Mouse (Mus musculus): ENCODE measurements around the gene Grik4.
A peak's percentile ranks its signal among the peaks of the same experiment; 100 is the strongest.

The Grik4 gene

GRCm38 (mm10) chr9:42858998-42859690 is 85.1 kb downstream of the Grik4 start:
- DNase-seq, result no peak

- DNase-seq, result no peak
Observed at GRCm38 (mm10) chr9:42858576-42858975, 85.7 kb downstream of the Grik4 start.

GRCm38 (mm10) chr9:42857756-42858155 is 86.5 kb downstream of the Grik4 start:
- no peak for DNase-seq

- DNase-seq, result no peak
Observed at GRCm38 (mm10) chr9:42853077-42853476, 91.2 kb downstream of the Grik4 start.

- no peak for DNase-seq
Observed at GRCm38 (mm10) chr9:42850063-42850462, 94.2 kb downstream of the Grik4 start.

- no peak for DNase-seq
Observed at GRCm38 (mm10) chr9:42848061-42848460, 96.2 kb downstream of the Grik4 start.

- no peak for DNase-seq
Observed at GRCm38 (mm10) chr9:42846676-42847425, 97.4 kb downstream of the Grik4 start.

GRCm38 (mm10) chr9:42846139-42846538 is 98.2 kb downstream of the Grik4 start:
- no peak for DNase-seq

GRCm38 (mm10) chr9:42844301-42844700 is 100.0 kb downstream of the Grik4 start:
- DNase-seq, result no peak

- DNase-seq, result peak; percentile 64
Observed at GRCm38 (mm10) chr9:42838299-42838698, 106.0 kb downstream of the Grik4 start.

GRCm38 (mm10) chr9:42837498-42837897 is 106.8 kb downstream of the Grik4 start:
- no peak for DNase-seq

GRCm38 (mm10) chr9:42831558-42831957 is 112.7 kb downstream of the Grik4 start:
- DNase-seq, result no peak

- DNase-seq, result no peak
Observed at GRCm38 (mm10) chr9:42819247-42819646, 125.0 kb downstream of the Grik4 start.

- DNase-seq, result no peak
Observed at GRCm38 (mm10) chr9:42816815-42817214, 127.5 kb downstream of the Grik4 start.

- DNase-seq, result no peak
Observed at GRCm38 (mm10) chr9:42809146-42809545, 135.1 kb downstream of the Grik4 start.

GRCm38 (mm10) chr9:42808394-42808793 is 135.9 kb downstream of the Grik4 start:
- DNase-seq, result peak; percentile 25

GRCm38 (mm10) chr9:42803061-42803491 is 141.2 kb downstream of the Grik4 start:
- DNase-seq, result no peak

GRCm38 (mm10) chr9:42801929-42802328 is 142.4 kb downstream of the Grik4 start:
- DNase-seq, result no peak

- no peak for DNase-seq
Observed at GRCm38 (mm10) chr9:42800138-42800537, 144.2 kb downstream of the Grik4 start.

- DNase-seq, result no peak
Observed at GRCm38 (mm10) chr9:42799694-42800093, 144.6 kb downstream of the Grik4 start.

- DNase-seq, result no peak
Observed at GRCm38 (mm10) chr9:42799242-42799641, 145.1 kb downstream of the Grik4 start.

GRCm38 (mm10) chr9:42798280-42798679 is 146.0 kb downstream of the Grik4 start:
- DNase-seq, result no peak

- no peak for DNase-seq
Observed at GRCm38 (mm10) chr9:42797276-42797675, 147.0 kb downstream of the Grik4 start.

- no peak for DNase-seq
Observed at GRCm38 (mm10) chr9:42795881-42796280, 148.4 kb downstream of the Grik4 start.

Measured in thymus, postnatal 14 days (tissue).